Mouse (Mus musculus) kidney, adult 2 months (tissue): Measurements from ENCODE around the gene Sel1l.

Experiments
- CTCF ChIP-seq: fragments of 200-500 bp; conservative IDR thresholded peaks from 2 replicates; pipeline ENCODE4 v1.5.1; 2011; ENCODE audit warnings: low read depth, mild to moderate bottlenecking, control low read depth, low read length, moderate library complexity, mixed read lengths; ENCODE audit not compliant: insufficient read depth, insufficient read length
- POLR2A ChIP-seq: fragments of 200-500 bp; IDR thresholded peaks from one replicate; pipeline ENCODE4 v1.6.1; 2011; ENCODE audit warnings: low read depth, low read length, control low read depth

- TF ChIP-seq POLR2A (no peak), CTCF (no peak)
These were observed 74.1 kb downstream of the Sel1l start for GRCm38 (mm10) chr12:91774811-91775284.
